Mouse (Mus musculus) ES-E14 (cell line): ENCODE measurements around the gene Urb2. TPM values are rescaled to one million over a fixed set of nuclear protein-coding genes. Genes with fewer than 3 reads are reported as not detected.

Source experiments
- DNase-seq: peaks from one replicate; pipeline ENCODE4 v3.0.0-alpha.2; 2013; ENCODE audit warnings: low read depth, low spot score
- H3K27ac ChIP-seq: 2 replicates; pipeline ENCODE4 v1.5.1; 2012; ENCODE audit warnings: low read depth, mild to moderate bottlenecking, low read length, moderate library complexity, mixed read lengths; ENCODE audit not compliant: poor library complexity, insufficient read depth, severe bottlenecking
- H3K36me3 ChIP-seq: 2 replicates; pipeline ENCODE4 v1.6.1; 2012; ENCODE audit warnings: mild to moderate bottlenecking, low read length, moderate library complexity, mixed read lengths; ENCODE audit not compliant: control insufficient read depth, poor library complexity, insufficient read depth, severe bottlenecking
- H3K4me1 ChIP-seq, 2 experiments: fragments of 150-350 bp in 1 of 2; sonication (generic) in 1 of 2; 2 replicates each; pipeline ENCODE4 v1.6.1; 2012; ENCODE audit warnings: low read length in 2 of 2, mild to moderate bottlenecking in 1 of 2, mixed read lengths in 1 of 2; ENCODE audit not compliant: control insufficient read depth in 2 of 2, insufficient read depth in 2 of 2, poor library complexity in 1 of 2
- H3K4me3 ChIP-seq, 2 experiments: fragments of 150-350 bp in 1 of 2; sonication (generic) in 1 of 2; 2 replicates each; pipeline ENCODE4 v1.5.1; 2012; ENCODE audit warnings: low read length in 2 of 2, low read depth in 1 of 2, mild to moderate bottlenecking in 1 of 2, mixed read lengths in 1 of 2; ENCODE audit not compliant: insufficient read depth in 1 of 2, poor library complexity in 1 of 2, severe bottlenecking in 1 of 2
- H3K9ac ChIP-seq: 2 replicates; pipeline ENCODE4 v1.6.1; 2012; ENCODE audit warnings: low read depth, mild to moderate bottlenecking, low read length, mixed read lengths; ENCODE audit not compliant: poor library complexity, insufficient read depth, severe bottlenecking
- H3K9me3 ChIP-seq: fragments of 150-350 bp; sonication (generic); 2 replicates; pipeline ENCODE4 v1.6.1; 2012; ENCODE audit warnings: low read depth, mild to moderate bottlenecking, low read length; ENCODE audit not compliant: control insufficient read depth, insufficient read depth
- CHD2 ChIP-seq: IDR thresholded peaks from 2 replicates; pipeline ENCODE4 v1.6.1; 2014; ENCODE audit warnings: mild to moderate bottlenecking, low read depth, low read length, inconsistent platforms
- HCFC1 ChIP-seq: IDR thresholded peaks from 2 replicates; pipeline ENCODE4 v1.6.1; 2012; ENCODE audit warnings: low read length, inconsistent platforms, borderline replicate concordance; ENCODE audit not compliant: insufficient read depth
- MAFK ChIP-seq: IDR thresholded peaks from 2 replicates; pipeline ENCODE4 v1.6.1; 2014; ENCODE audit warnings: mild to moderate bottlenecking, low read depth, low read length, inconsistent platforms; ENCODE audit not compliant: insufficient read depth
- ZC3H11A ChIP-seq: IDR thresholded peaks from 2 replicates; pipeline ENCODE4 v1.6.1; 2012; ENCODE audit warnings: low read depth, mild to moderate bottlenecking, inconsistent platforms, low read length, borderline replicate concordance
- ZNF384 ChIP-seq: IDR thresholded peaks from 2 replicates; pipeline ENCODE4 v1.6.1; 2012; ENCODE audit warnings: low read depth, low read length, inconsistent platforms
- in situ Hi-C, 2 experiments: fragments of 600-800 bp; cut with MboI; formaldehyde crosslinking; loops; one replicate each; pipeline ENCODE4 v1.15.1; 2025; ENCODE audit warnings: low sequenced_read_pairs in 2 of 2, inconsistent platforms in 1 of 2; ENCODE audit not compliant: unreplicated experiment in 2 of 2
- total RNA-seq: library from RNA; depleted of rRNA; stranded (reverse); fragments of 300-350 nt; gene quantifications from 2 replicates; pipeline ENCODE4 v1.2.3, GENCODE M21; 2012

Gene Urb2
- total RNA-seq, 1 experiment = 80.0 TPM

DNA sequence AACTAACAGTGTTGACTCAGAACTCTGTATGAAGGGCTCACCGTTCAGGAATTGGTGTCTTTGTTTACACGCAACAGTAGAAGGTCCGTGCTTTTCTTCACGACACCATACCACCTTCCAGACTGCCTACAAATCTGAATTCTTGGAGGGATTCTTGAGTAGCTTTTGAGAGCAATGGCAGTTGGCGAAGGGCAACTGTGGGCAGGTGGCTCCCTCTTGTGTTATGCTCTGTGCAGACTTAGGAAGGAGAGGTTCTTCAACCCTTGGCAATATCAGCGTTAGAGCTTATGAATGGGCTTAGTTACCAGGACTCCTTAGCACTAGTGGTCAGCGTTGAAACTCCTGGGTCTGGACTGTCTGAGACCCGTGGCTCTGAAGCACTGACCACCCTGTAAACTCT lies 28.7 kb upstream of the Urb2 start:
- DNase-seq = no peak
- peaks cover 12% of the 10 kb centered on the region for H3K36me3 ChIP-seq
- TF ChIP-seq ZNF384 (no peak), MAFK (no peak), HCFC1 (no peak), ZC3H11A (no peak), CHD2 (no peak)
- H3K9ac ChIP-seq = no peak overlapping the region
- no peaks in the 10 kb centered on the region for H3K9me3 ChIP-seq
- peaks cover 0 to 12% of the 10 kb centered on the region in 2 experiments; a peak in 2 of 4 replicates for H3K4me1 ChIP-seq
- peak overlapping the region; percentile 18; the same call in 1 of the 2 replicates for H3K27ac ChIP-seq
- in situ Hi-C loops = no loop called here
- H3K4me3 ChIP-seq = no peak overlapping the region

- no peak for TF ChIP-seq ZNF384
- TF ChIP-seq MAFK = no peak
- TF ChIP-seq HCFC1 = no peak
- TF ChIP-seq CHD2 = no peak
- no peak overlapping the region for H3K9ac ChIP-seq
- no peaks in the 10 kb centered on the region for H3K9me3 ChIP-seq
- no peak for DNase-seq
- H3K4me3 ChIP-seq = peak overlapping the region; percentile 4 to 29; a peak in 1 of 4 replicates
- in situ Hi-C loops = no loop called here
- peaks cover 0 to 11% of the 10 kb centered on the region in 2 experiments; a peak in 2 of 4 replicates for H3K4me1 ChIP-seq
- peaks cover 17% of the 10 kb centered on the region for H3K36me3 ChIP-seq
- peak overlapping the region; percentile 86 for H3K27ac ChIP-seq
These were observed 27.7 kb upstream of the Urb2 start for GRCm38 (mm10) chr8:123993597-123993996.

- H3K4me3 ChIP-seq = peak overlapping the region; percentile 4 to 29; a peak in 1 of 4 replicates
- H3K27ac ChIP-seq = peak overlapping the region; percentile 93
- no peak overlapping the region for H3K9ac ChIP-seq
- no peak for DNase-seq
- peaks cover 0 to 8% of the 10 kb centered on the region in 2 experiments; a peak in 2 of 4 replicates for H3K4me1 ChIP-seq
- no peak for TF ChIP-seq ZNF384
- no peak for TF ChIP-seq MAFK
- peak; percentile 89 for TF ChIP-seq CHD2
- peaks cover 17% of the 10 kb centered on the region for H3K36me3 ChIP-seq
- no peaks in the 10 kb centered on the region for H3K9me3 ChIP-seq
- in situ Hi-C loops = no loop called here
These were observed 27.3 kb upstream of the Urb2 start for GRCm38 (mm10) chr8:123993997-123994396.

- no peak for DNase-seq
- Histone ChIP-seq H3K9ac (no peak overlapping the region), H3K4me1 (peaks cover 0 to 10% of the 10 kb centered on the region in 2 experiments; a peak in 1 of 4 replicates), H3K9me3 (no peaks in the 10 kb centered on the region), H3K36me3 (peaks cover 57% of the 10 kb centered on the region), H3K27ac (no peak overlapping the region; the same call in 1 of the 2 replicates), H3K4me3 (no peak overlapping the region)
- in situ Hi-C loops = no loop called here
- TF ChIP-seq CHD2 = no peak
- no peak for TF ChIP-seq ZNF384
- TF ChIP-seq ZC3H11A = no peak
- TF ChIP-seq HCFC1 = no peak
- no peak for TF ChIP-seq MAFK
These were observed 21.7 kb upstream of the Urb2 start for GRCm38 (mm10) chr8:123999568-123999967.

DNA sequence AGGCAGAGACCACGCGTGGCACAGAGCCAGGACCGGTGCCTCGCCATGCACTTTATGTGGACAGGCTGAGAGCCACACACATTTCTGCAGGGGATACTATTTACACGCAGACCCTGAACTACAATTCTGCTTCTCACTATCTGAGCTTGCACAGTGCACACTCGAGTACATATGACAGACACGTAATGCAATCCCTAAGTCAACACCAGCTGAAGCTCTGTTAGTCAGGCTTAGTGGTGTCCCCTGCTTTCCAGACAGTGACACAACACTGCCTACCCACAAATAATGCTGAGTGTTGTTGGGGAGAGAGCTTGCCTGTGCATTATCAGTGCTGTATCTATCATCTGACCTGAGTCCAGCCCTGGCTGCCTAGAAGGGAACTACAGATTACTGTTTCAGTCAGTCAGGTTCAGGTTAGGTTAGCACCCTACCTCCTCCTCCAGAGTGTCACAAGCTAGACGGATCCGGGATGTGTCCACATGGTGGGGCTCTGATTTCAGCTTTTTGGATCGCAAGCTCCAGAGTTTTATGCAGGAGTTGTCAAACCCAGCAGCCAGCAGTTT lies 18.7 kb upstream of the Urb2 start:
- Histone ChIP-seq H3K4me1 (peaks cover 0 to 7% of the 10 kb centered on the region in 2 experiments; a peak in 1 of 4 replicates), H3K27ac (no peak overlapping the region), H3K4me3 (no peak overlapping the region), H3K9ac (no peak overlapping the region), H3K36me3 (peaks cover 71% of the 10 kb centered on the region), H3K9me3 (no peaks in the 10 kb centered on the region)
- no peak for TF ChIP-seq ZC3H11A
- TF ChIP-seq MAFK = no peak
- in situ Hi-C loops = no loop called here
- no peak for DNase-seq
